Mouse (Mus musculus) kidney, embryonic 16.5 days (tissue): ENCODE measurements at regions not wholly inside any gene's neighbourhood (a gene's known extent, or its start where the extent isn't known, plus 50 kb on each side); places are given as distances from the start of the nearest gene placed in this dataset.
A peak's percentile ranks its signal among the peaks of the same experiment; 100 is the strongest.

Source experiments
- ATAC-seq: fragments of 200-750 bp; cut with Nextera tagmentation; 2 replicates; pipeline ENCODE4 v1.8.0; 2017; ENCODE audit warnings: moderate TSS enrichment; ENCODE audit not compliant: low FRiP score, low TSS enrichment
- H3K27ac ChIP-seq: fragments of 300-500 bp; sonication (generic); 2 replicates; pipeline ENCODE4 v1.5.1; 2014; ENCODE audit warnings: low read length
- H3K27me3 ChIP-seq: fragments of 300-500 bp; sonication (generic); 2 replicates; pipeline ENCODE4 v1.6.1; 2014; ENCODE audit warnings: low read length, control low read depth, mixed read lengths; ENCODE audit not compliant: insufficient read depth
- H3K36me3 ChIP-seq: fragments of 300-500 bp; sonication (generic); 2 replicates; pipeline ENCODE4 v1.6.1; 2014; ENCODE audit warnings: low read length, control low read depth, mixed read lengths; ENCODE audit not compliant: insufficient read depth
- H3K4me1 ChIP-seq: fragments of 300-500 bp; sonication (generic); 2 replicates; pipeline ENCODE4 v1.6.1; 2014; ENCODE audit warnings: low read length, control low read depth, mixed read lengths; ENCODE audit not compliant: insufficient read depth
- H3K4me2 ChIP-seq: fragments of 300-500 bp; sonication (generic); replicated peaks from 2 replicates; pipeline ENCODE4 v1.6.1; 2014; ENCODE audit warnings: low read depth, low read length
- H3K4me3 ChIP-seq: fragments of 300-500 bp; sonication (generic); 2 replicates; pipeline ENCODE4 v1.5.1; 2014; ENCODE audit warnings: mild to moderate bottlenecking, low read length
- H3K9ac ChIP-seq: fragments of 300-500 bp; sonication (generic); replicated peaks from 2 replicates; pipeline ENCODE4 v1.6.1; 2014; ENCODE audit warnings: low read length
- H3K9me3 ChIP-seq: fragments of 300-500 bp; sonication (generic); 2 replicates; pipeline ENCODE4 v1.6.1; 2016; ENCODE audit warnings: low read length, control low read depth
- WGBS: fragments of 180-500 bp; shearing (Covaris S2); extraction: QIAGEN DNeasy Blood & Tissue Kit; methylation state at CpG from one replicate; pipeline ENCODE4 v1.1.7; 2014; 5-methylcytosine and 5-hydroxymethylcytosine counted together

- Histone ChIP-seq H3K27ac (no peak overlapping the region), H3K27me3 (no peaks in the 10 kb centered on the region), H3K4me2 (no peak overlapping the region), H3K4me1 (peaks cover 20% of the 10 kb centered on the region), H3K9ac (no peak overlapping the region), H3K4me3 (no peak overlapping the region), H3K36me3 (no peaks in the 10 kb centered on the region), H3K9me3 (no peaks in the 10 kb centered on the region)
- ATAC-seq = no peak
- WGBS = 68% methylated on average over 11 of the region's 11 CpGs
Measured at GRCm38 (mm10) chr17:45811632-45812221, 78.1 kb upstream of the 1600014C23Rik start.

GRCm38 (mm10) chr17:45809728-45810127 lies 76.1 kb upstream of the 1600014C23Rik start:
- WGBS = 93% methylated on average over 6 of the region's 6 CpGs
- peaks cover 30% of the 10 kb centered on the region for H3K4me1 ChIP-seq
- H3K27ac ChIP-seq = no peak overlapping the region
- no peak overlapping the region for H3K4me2 ChIP-seq
- no peak for ATAC-seq
- H3K4me3 ChIP-seq = no peak overlapping the region
- peaks cover 8% of the 10 kb centered on the region for H3K27me3 ChIP-seq
- H3K36me3 ChIP-seq = no peaks in the 10 kb centered on the region
- H3K9ac ChIP-seq = no peak overlapping the region
- H3K9me3 ChIP-seq = no peaks in the 10 kb centered on the region

- Histone ChIP-seq H3K27me3 (peaks cover 8% of the 10 kb centered on the region), H3K4me3 (no peak overlapping the region), H3K36me3 (no peaks in the 10 kb centered on the region), H3K4me2 (no peak overlapping the region), H3K4me1 (peaks cover 24% of the 10 kb centered on the region), H3K9ac (no peak overlapping the region), H3K27ac (no peak overlapping the region), H3K9me3 (no peaks in the 10 kb centered on the region)
- no peak for ATAC-seq
- WGBS = 51% methylated on average over 4 of the region's 4 CpGs
Measured at GRCm38 (mm10) chr17:45808374-45808773, 74.7 kb upstream of the 1600014C23Rik start.

- Histone ChIP-seq H3K27me3 (peaks cover 8% of the 10 kb centered on the region), H3K36me3 (no peaks in the 10 kb centered on the region), H3K9me3 (no peaks in the 10 kb centered on the region), H3K4me2 (no peak overlapping the region), H3K9ac (no peak overlapping the region), H3K4me1 (peaks cover 24% of the 10 kb centered on the region), H3K27ac (peak overlapping the region; percentile 43), H3K4me3 (no peak overlapping the region)
- peak; percentile 44; the same call in 1 of the 2 replicates for ATAC-seq
- 24% methylated on average over 9 of the region's 13 CpGs for WGBS
Measured at GRCm38 (mm10) chr17:45807452-45807851, 73.8 kb upstream of the 1600014C23Rik start.

- no peak overlapping the region for H3K9ac ChIP-seq
- 71% methylated on average over 4 of the region's 4 CpGs for WGBS
Measured at GRCm38 (mm10) chr17:45806831-45807230, 73.2 kb upstream of the 1600014C23Rik start.

GRCm38 (mm10) chr17:45806430-45806829 lies 72.8 kb upstream of the 1600014C23Rik start:
- Histone ChIP-seq H3K4me1 (peaks cover 24% of the 10 kb centered on the region), H3K36me3 (no peaks in the 10 kb centered on the region), H3K27me3 (peaks cover 8% of the 10 kb centered on the region), H3K4me2 (no peak overlapping the region), H3K9ac (no peak overlapping the region), H3K9me3 (no peaks in the 10 kb centered on the region), H3K4me3 (no peak overlapping the region), H3K27ac (peak overlapping the region; percentile 16; the same call in 1 of the 2 replicates)
- 57% methylated on average over 5 of the region's 5 CpGs for WGBS
- ATAC-seq = no peak

More at GRCm38 (mm10) chr17:45806831-45807230, 73.2 kb upstream of the 1600014C23Rik start:
- Histone ChIP-seq H3K4me1 (peaks cover 24% of the 10 kb centered on the region), H3K4me3 (no peak overlapping the region), H3K4me2 (no peak overlapping the region), H3K27ac (peak overlapping the region; percentile 16; the same call in 1 of the 2 replicates), H3K36me3 (no peaks in the 10 kb centered on the region), H3K9me3 (no peaks in the 10 kb centered on the region), H3K27me3 (peaks cover 8% of the 10 kb centered on the region)
- ATAC-seq = no peak

- Histone ChIP-seq H3K27me3 (peaks cover 8% of the 10 kb centered on the region), H3K4me2 (peak overlapping the region; percentile 28), H3K9me3 (no peaks in the 10 kb centered on the region), H3K27ac (peak overlapping the region; percentile 30; the same call in 1 of the 2 replicates), H3K36me3 (no peaks in the 10 kb centered on the region), H3K4me3 (no peak overlapping the region; the same call in 1 of the 2 replicates), H3K4me1 (peaks cover 24% of the 10 kb centered on the region), H3K9ac (peak overlapping the region; percentile 4; the same call in 1 of the 2 replicates)
- peak; percentile 59 for ATAC-seq
- 6% methylated on average over 35 of the region's 35 CpGs for WGBS
Measured at GRCm38 (mm10) chr17:45805471-45806082, 71.9 kb upstream of the 1600014C23Rik start.

GRCm38 (mm10) chr17:45803331-45803730 lies 69.7 kb upstream of the 1600014C23Rik start:
- no peak for ATAC-seq
- Histone ChIP-seq H3K9me3 (peaks cover 6% of the 10 kb centered on the region), H3K4me3 (no peak overlapping the region), H3K27me3 (peaks cover 8% of the 10 kb centered on the region), H3K27ac (no peak overlapping the region), H3K4me2 (no peak overlapping the region), H3K9ac (no peak overlapping the region), H3K36me3 (no peaks in the 10 kb centered on the region), H3K4me1 (peaks cover 24% of the 10 kb centered on the region)
- 88% methylated on average over 8 of the region's 8 CpGs for WGBS

GRCm38 (mm10) chr17:45802439-45802838 lies 68.8 kb upstream of the 1600014C23Rik start:
- ATAC-seq = no peak
- WGBS = 81% methylated on average over 8 of the region's 8 CpGs
- no peak overlapping the region for H3K4me3 ChIP-seq
- H3K9ac ChIP-seq = no peak overlapping the region
- H3K27me3 ChIP-seq = peaks cover 8% of the 10 kb centered on the region
- no peaks in the 10 kb centered on the region for H3K36me3 ChIP-seq
- no peak overlapping the region for H3K27ac ChIP-seq
- H3K4me2 ChIP-seq = no peak overlapping the region
- peaks cover 21% of the 10 kb centered on the region for H3K4me1 ChIP-seq
- H3K9me3 ChIP-seq = peaks cover 6% of the 10 kb centered on the region

- ATAC-seq = no peak
- Histone ChIP-seq H3K36me3 (no peaks in the 10 kb centered on the region), H3K4me1 (no peaks in the 10 kb centered on the region), H3K9me3 (peaks cover 6% of the 10 kb centered on the region), H3K9ac (no peak overlapping the region), H3K27ac (no peak overlapping the region), H3K4me2 (no peak overlapping the region), H3K27me3 (no peaks in the 10 kb centered on the region), H3K4me3 (no peak overlapping the region)
- 93% methylated on average over 1 of the region's 1 CpGs for WGBS
Measured at GRCm38 (mm10) chr17:45799725-45800124, 66.1 kb upstream of the 1600014C23Rik start.
